Mouse (Mus musculus) cerebellum, adult 18-20 months (tissue): ENCODE results near the gene Grap2.

Source experiments
- DNase-seq, 2 experiments: peaks; one replicate each; pipeline ENCODE4 v3.0.0; 2021

The Grap2 gene

GRCm38 (mm10) chr15:80572291-80572690, at the start of gene Grap2:
Gene Grap2, plus strand, starts transcription at chr15:80572594.
- no peak for DNase-seq

- DNase-seq = peak in 1 of 2 experiments; percentile 9
These were observed 42.2 kb upstream of the Grap2 start for GRCm38 (mm10) chr15:80529955-80530869.

GRCm38 (mm10) chr15:80531026-80531425, 41.4 kb upstream of the Grap2 start:
- DNase-seq = no peak

- DNase-seq = no peak
These were observed 39.9 kb upstream of the Grap2 start for GRCm38 (mm10) chr15:80532281-80533072.

GRCm38 (mm10) chr15:80533274-80533673, 39.1 kb upstream of the Grap2 start:
- DNase-seq = no peak

GRCm38 (mm10) chr15:80536051-80536450, 36.3 kb upstream of the Grap2 start:
- DNase-seq = no peak

- DNase-seq = no peak
These were observed 34.3 kb upstream of the Grap2 start for GRCm38 (mm10) chr15:80538075-80538474.

- DNase-seq = no peak
These were observed 33.6 kb upstream of the Grap2 start for GRCm38 (mm10) chr15:80538671-80539340.

GRCm38 (mm10) chr15:80544115-80544514, 28.3 kb upstream of the Grap2 start:
- DNase-seq = no peak

GRCm38 (mm10) chr15:80545430-80545829, 27.0 kb upstream of the Grap2 start:
- no peak for DNase-seq

GRCm38 (mm10) chr15:80554860-80555822, 17.3 kb upstream of the Grap2 start:
- DNase-seq = no peak

GRCm38 (mm10) chr15:80556021-80556420, 16.4 kb upstream of the Grap2 start:
- no peak for DNase-seq

GRCm38 (mm10) chr15:80557745-80558144, 14.6 kb upstream of the Grap2 start:
- no peak for DNase-seq

- DNase-seq = no peak
These were observed 12.9 kb upstream of the Grap2 start for GRCm38 (mm10) chr15:80559534-80559933.

- DNase-seq = no peak
These were observed 12.4 kb upstream of the Grap2 start for GRCm38 (mm10) chr15:80559978-80560377.

- DNase-seq = peak; percentile 53 to 67
These were observed 11.5 kb upstream of the Grap2 start for GRCm38 (mm10) chr15:80560646-80561580.

- no peak for DNase-seq
These were observed 9.9 kb upstream of the Grap2 start for GRCm38 (mm10) chr15:80562446-80562845.

- peak in 1 of 2 experiments; percentile 20 for DNase-seq
These were observed 8.7 kb upstream of the Grap2 start for GRCm38 (mm10) chr15:80563634-80564208.

GRCm38 (mm10) chr15:80565106-80565665, 7.2 kb upstream of the Grap2 start, which contains the start of gene Enthd1:
Gene Enthd1, minus strand, starts transcription at chr15:80565156.
- no peak for DNase-seq

- DNase-seq = no peak
These were observed 5.7 kb upstream of the Grap2 start for GRCm38 (mm10) chr15:80566696-80567095.
